Mouse (Mus musculus): Measurements from ENCODE around the gene Hspa12b. TPM values are rescaled to one million over a fixed set of nuclear protein-coding genes. Genes with fewer than 3 reads are reported as not detected.
"Not testable (repeated sequence)": the region's sequence is repeated elsewhere in the genome, so short reads cannot be mapped to it uniquely, and the experiment has no call there.

Hspa12b gene
- total RNA-seq (2022) = 10 to 100 TPM; 21.5 to 33.7 (median 31.0) TPM

DNA sequence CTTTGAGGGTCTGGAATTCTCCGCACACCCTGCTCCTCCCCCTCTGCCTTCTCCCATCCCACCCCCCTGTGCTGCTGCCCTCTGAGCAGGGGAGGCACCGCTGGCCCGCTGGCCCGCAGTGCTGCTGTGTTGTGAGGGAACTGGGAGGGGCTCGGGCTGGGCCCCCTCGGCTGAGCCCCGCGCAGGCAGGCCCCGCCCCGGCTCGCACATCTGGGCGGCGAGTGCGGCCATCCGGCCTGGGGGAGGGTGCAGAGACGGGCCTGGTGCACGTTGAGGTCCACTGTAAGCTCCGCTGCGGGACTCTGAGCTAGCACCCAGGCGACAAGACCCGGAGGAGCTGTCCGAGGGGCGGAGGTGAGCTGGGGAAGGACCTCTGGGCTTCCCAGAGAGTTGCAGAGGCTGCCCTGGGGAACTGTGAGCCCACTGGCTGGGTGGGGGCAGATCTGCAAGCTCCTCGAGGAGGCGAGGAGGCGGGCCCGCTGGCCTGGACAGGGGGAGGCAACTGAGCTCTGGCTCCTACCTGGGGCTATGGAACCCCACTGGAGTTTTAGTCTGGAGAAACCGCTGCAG, at the start of gene Hspa12b:
Gene Hspa12b, plus strand, starts transcription at position 120 of the 570 bp plus-strand sequence.
- peak; percentile 76 for DNase-seq (ENCODE audit: low spot score)

DNA sequence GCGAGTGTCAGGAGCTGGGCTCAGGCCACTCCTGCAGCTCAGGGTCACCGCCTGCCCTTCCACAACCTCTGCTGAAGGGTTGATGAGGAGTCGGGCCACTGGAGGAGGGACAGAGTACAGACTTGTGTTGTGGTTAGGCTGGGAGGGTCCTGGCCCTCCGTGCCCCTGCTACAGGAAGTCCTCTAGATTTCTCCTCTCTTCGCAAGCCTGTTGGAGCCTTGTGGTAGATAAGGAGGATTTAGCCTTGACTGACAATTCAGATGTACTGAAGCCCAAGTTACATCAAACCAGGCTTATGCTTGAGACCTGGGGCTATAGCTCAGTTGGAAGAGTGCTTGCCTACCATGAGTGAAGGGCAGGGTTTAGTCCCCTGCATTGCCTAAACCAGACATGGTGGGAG, 46.6 kb upstream of the Hspa12b start:
- DNase-seq (ENCODE audit: low spot score) = no peak

DNA sequence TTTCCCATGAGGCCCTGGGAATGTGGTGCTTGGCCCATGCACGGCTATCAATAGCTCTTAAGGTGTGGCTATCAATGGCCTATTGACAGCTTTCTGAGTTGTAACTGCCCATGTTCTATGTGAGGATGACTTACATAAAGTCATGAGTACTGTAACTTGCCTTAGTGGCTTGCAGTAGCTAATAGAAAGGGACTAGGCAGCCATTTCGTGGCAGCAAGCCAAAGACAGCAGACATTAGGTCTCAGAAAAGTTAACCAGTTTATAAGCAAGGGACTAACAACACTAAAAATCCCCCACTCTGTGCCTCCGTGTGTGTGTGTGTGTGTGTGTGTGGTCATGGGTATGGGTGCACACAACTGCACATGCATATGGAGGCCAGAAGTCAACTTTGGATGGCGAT, 42.9 kb upstream of the Hspa12b start:
- no peak for DNase-seq (ENCODE audit: low spot score)

DNA sequence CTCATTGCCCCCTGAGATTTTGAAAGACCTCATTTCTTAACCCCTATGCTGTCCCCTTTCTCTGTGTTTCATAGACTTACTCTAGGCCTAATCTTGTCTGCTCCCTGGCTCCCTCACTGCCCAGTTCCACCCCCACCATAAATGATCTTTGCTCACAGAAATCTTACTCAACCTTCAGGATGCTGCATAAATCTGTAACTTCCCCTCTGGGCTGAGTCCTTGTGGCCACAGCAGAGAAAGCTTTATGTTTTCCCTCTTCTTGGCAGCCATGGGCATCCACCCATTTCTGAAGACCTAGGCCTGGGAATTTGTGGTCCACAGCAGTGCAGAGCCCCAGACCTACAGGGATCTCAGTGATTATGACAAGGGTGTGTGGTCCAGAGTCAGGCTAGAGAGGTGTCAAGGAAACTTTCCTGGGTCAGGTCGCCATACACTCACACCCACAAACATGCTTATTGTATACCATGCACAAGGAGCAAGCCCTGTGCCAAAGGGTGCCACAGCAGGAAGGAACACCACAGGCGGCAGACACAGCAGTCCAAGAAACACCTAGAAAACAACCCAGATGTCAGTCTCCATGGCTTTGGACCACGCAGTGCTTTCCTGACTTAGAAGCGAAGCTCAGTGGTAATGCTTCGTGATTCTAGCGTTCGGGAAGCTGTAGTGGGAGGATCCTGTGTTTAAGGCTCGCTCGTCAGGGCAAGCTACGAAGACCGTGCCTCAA, 40.3 kb upstream of the Hspa12b start, which contains the start of gene Siglec1:
Gene Siglec1, minus strand, starts transcription at position 99 of the 724 bp plus-strand sequence.
- no peak for DNase-seq (ENCODE audit: low spot score)

DNA sequence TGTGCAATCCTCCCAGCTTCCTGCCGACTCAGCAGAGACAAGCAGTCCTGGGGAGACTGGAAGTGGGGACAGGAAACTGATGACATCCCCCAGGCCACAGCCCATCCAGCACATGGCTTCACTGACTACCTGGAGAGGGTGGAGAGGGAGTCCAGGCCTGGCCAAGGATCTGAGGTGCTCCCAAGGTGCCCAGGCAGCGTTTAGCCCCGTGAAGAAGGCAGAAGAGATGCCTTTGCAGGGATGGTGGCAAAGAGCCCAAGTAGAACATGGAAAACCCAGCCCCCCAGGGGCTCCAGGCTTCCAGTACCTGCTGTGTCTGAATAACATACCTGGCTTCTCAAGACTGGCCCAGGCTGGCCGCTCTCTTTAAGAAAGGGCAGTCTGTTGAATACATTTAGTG, 38.5 kb upstream of the Hspa12b start:
- DNase-seq (ENCODE audit: low spot score) = no peak

DNA sequence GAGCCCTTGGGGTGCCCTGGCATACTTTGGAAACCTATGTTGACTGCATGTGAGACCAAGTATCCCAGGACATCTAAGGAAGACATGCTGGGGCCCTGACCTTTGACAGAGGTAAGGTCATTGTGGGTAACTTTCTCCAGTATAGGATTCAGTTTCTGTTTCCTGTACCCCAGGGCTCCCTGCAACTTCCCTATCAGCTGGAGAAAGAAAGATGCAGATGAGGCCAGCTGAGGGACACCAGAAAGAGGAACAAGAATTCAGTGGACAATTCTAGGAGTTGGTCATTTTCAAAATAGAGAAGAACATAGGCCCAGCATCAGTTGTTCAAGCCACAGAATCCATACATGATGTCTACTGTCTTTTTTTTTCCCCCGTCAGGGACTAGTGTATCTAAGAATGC, 37.4 kb upstream of the Hspa12b start:
- no peak for DNase-seq (ENCODE audit: low spot score)

DNA sequence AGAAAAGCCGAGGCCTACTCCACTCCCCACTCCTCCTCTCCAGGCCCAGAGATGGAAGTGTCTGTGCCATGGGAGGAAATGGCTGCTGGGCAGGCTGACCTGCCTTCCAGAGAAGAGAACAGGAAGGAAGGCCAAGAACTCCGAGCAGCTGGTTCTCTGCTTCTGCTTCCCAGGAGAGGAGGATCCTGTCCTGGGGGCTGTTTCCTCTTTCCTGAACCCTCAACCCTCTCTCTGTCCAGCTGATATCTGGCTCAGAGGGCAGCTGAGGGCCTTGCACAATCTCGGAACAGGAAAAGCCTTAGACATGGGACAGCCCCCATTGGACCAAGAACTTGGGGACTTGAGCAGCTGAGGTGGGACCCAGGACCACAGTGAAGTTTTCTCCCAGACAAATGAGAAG, 36.2 kb upstream of the Hspa12b start:
- DNase-seq (ENCODE audit: low spot score) = peak; percentile 58

DNA sequence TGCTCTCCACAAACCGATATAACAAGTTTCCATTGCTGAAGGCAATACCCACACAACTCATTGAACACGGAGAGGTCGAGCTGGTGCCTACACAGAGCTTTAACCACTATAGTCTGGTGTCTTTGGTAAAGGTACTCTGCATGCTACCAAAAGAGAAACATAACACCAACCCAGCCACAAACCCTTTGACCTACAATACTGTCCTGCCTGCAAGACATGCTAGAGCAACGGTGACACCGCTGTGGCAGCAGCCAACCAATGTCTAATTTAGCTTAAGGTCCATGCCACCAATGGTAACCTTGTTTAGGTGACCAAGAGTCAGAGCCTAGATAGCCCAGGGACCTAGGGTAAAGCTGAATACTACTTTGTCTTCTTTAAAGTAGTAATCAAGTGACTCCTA, 33.5 kb upstream of the Hspa12b start:
- DNase-seq (ENCODE audit: low spot score) = no peak

DNA sequence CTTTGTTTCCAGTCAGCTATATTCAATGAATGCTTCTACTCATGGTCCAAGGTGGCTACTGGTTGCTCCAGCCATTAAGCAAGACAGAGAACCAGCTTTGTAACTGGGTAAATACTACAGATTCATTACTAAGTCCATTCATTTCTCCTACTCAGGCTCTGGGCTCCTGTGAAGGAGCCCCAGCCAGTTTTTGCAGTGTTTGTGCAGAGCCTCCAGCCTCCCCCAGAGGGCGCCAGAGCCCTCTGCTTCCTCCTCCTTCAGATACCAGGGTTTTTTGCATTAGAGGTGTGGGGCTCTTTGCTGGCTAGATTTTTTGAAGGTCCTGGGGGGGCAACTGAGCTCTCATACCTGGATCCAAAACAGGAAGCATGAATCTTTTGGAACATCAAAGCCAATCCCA, 32.3 kb upstream of the Hspa12b start:
- peak; percentile 84 for DNase-seq (ENCODE audit: low spot score)

DNA sequence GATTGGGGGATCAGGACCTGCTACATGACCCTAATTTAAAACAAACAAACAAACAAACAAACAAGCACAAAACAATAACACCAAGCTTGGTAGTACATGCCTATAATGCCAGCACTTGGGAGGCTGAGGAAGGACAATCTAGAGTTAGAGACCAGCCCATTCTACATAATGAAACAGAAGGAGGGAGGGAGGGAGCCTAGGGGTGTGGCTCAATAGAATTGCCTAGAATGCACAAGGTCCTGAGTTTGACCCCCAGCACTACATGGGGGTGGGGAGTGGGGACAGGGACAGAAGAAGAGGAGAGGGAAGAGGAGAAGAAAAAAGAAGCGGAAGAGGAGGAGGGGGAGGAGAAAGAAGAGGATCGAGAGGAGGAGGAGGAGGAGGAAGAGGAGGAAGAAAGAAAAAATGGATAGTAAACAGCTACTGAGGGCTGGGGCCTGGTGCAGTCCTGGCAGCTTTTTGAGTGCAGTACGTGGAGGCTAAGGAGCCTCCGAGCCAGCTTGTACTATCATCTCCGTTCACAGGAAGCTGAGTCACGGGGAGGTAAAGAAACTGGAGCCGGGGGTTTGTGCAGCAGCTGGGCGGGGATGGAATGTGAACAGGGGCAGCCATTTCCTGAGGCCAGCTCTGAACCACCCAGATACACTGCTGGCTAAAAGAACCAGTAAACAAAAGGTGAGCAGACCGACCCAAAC, 30.8 kb upstream of the Hspa12b start:
- peak; percentile 85 for DNase-seq (ENCODE audit: low spot score)

DNA sequence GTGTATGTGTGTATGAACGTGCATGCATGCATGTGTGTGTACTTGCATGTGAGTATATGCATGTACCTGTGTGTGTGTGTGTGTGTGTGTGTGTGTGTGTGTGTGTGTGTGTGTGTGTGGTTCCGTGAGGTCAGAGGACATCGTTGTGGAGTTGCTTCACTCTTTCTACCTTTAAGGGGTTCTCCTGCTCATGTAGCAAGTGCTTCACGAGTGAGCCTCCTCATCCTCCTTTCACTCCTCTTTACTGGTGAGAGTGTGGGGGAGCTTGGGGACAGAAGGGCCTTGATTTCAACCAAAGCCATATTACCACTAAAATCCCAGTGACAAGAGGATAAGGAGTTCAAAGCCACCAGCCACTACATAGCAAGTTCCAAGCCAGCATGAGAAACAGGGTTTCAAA, 30.0 kb upstream of the Hspa12b start:
- DNase-seq (ENCODE audit: low spot score) = no peak

DNA sequence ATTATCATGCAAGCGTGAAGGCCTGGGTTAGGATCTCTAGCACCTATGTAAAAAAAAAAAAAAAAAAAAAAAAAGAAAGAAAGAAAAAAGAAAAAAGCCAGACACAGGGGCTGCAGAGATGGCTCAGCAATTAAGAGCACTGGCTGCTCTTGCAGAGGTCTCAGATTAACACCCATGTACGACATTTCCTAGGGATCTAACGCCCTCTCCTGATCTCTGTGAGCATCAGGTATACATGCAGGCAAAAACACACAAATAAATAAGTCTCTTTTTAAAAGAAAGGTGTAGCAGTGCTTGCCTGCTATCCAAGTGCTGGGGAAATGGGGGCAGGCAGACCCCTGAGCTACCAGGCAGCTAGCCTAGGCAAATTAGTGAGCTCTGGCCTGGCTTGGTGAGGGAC, 25.6 kb upstream of the Hspa12b start:
- DNase-seq (ENCODE audit: low spot score) = no peak

DNA sequence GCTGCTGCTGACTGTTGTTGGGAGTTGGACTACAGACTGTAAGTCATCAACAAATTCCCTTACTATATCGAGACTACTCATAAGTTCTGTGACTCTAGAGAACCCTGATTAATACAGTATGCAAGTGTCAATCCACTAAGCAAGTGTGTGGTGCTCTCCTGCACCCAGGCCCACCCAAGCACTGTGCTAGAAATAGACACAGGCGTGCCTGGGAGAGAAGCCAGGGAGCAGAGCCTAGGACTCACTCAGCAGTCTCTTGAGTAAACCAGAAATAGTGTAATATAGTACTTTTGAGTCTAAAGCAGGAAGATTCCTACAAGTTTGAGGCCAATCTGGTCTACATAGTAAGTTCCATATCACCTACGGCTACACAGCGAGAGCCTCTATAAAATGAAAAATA, 23.1 kb upstream of the Hspa12b start:
- DNase-seq (ENCODE audit: low spot score) = no peak

DNA sequence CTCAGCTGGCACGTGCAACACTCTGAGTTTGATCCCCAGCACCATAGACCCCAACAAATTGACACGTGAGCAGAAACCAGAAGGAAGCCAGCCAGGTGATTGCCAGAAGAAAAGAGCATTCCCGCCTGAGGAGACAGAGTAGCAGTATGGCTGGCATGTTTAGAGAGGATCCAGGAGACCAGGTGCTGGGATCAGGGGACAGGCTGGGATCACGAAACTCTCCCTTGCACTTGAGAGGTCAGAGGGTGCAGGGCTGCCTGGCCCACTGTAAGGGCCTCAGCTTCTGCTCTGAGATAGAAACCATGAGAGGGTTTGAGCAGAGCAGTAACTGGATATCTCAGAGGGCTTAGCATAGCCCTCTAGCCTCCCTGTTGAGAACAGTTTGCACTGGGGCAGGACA, 22.0 kb upstream of the Hspa12b start:
- DNase-seq (ENCODE audit: low spot score) = not testable (repeated sequence)

DNA sequence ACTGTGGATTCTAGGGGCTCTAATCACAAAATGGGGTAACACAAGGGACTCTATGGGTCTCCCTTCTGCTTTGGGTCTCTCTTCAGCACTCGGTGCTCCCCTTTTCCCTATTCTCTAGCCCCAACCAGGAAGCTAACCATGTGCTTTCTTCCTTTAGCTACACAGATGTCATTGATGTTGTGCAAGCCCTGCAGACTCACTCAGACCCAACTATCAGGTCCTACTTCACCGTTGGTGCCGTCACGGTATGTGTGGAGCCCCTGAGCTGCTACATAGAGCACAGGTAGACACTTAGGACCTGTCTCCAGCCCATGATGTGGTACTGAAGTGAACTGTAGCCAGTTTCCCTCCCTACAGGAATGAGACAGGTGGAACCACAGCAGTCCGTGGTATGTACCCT, 21.1 kb upstream of the Hspa12b start:
- no peak for DNase-seq (ENCODE audit: low spot score)

DNA sequence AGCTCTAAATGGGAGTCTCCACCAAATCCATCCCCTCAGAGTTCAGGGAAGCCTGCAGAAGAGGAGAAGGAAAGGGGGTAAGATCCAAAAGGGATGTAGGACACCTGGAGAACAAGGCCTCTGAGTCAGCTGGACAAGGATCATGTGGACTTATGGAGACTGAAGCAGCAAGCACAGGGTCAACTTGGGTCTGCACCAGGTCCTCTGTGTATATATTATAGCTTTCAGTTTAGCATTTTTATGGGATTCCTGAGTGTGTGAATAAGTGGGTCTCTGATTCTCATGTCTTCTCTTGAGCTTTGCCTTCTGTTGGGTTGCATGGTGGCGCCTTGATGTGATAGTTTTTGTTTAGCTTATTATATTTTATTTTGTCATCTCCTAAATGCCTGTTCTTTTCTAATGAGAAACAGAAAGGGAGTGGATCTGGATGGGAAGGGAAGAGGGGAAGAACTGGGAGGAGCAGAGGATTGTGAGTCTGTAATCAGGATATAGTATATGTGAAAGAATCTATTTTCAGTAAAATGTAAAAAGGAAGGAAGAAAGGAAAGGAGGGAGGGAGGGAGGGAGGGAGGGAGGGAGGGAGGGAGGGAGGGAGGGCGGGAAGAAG, 8.0 kb upstream of the Hspa12b start:
- no peak for DNase-seq (ENCODE audit: low spot score)

DNA sequence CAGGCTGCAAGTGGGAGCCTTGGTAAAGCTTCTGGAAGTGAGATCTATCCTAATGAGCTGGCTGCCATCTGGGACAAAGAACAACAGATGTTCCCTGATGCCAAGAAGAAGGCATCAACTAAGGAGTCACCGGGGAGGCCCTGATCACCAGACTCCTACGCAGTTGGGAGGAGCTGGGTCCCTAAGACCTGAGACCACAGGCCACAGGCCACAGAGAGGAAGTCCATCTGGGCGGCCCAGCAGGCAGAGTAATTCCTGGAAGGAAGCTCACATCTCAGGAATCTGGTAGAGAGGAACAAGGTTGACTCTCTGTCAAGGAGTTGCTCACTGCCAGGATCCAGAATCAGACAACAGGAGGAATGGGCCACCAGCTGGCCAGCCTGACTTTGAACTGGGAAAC, 2.9 kb upstream of the Hspa12b start:
- DNase-seq (ENCODE audit: low spot score) = peak; percentile 76

DNA sequence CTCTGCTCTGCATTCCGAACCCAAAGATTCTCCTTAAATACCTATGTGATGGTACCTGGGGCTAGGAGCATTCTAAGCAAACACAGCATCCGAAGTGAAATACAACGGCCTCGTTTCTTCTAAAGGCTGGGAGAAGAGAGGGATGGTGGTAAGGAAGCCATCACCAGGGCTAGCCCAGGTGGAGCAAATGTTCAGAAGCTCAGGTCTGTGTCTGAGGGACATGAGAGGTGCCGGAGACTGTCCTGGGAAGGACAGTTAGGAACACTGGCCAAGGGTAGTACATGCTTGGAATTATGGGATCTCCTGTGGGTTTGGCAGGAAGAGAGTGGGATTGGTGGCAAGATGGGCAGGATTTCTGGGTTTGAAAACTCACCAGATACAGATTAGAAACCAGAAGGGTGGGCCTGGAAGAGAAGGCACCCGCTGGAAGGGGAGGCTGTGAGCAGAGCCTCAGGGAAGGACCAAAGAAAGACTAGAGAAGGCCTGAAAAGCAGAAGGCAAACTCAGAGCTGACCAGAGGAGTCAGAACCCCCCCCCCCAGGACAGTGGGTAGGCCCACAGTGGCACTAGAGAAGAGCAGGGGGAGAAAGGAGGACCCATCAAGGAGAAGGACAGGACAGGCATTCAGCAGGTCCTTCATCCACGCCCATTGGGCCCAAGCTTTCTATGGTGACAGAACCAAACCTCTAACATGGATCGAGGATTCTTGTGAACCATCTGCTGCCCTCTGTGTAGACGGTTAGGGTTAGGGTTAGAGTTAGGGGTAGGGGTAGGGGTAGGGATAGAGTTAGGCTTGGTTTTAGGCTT, 1.7 kb upstream of the Hspa12b start:
- no peak for DNase-seq (ENCODE audit: low spot score)

DNA sequence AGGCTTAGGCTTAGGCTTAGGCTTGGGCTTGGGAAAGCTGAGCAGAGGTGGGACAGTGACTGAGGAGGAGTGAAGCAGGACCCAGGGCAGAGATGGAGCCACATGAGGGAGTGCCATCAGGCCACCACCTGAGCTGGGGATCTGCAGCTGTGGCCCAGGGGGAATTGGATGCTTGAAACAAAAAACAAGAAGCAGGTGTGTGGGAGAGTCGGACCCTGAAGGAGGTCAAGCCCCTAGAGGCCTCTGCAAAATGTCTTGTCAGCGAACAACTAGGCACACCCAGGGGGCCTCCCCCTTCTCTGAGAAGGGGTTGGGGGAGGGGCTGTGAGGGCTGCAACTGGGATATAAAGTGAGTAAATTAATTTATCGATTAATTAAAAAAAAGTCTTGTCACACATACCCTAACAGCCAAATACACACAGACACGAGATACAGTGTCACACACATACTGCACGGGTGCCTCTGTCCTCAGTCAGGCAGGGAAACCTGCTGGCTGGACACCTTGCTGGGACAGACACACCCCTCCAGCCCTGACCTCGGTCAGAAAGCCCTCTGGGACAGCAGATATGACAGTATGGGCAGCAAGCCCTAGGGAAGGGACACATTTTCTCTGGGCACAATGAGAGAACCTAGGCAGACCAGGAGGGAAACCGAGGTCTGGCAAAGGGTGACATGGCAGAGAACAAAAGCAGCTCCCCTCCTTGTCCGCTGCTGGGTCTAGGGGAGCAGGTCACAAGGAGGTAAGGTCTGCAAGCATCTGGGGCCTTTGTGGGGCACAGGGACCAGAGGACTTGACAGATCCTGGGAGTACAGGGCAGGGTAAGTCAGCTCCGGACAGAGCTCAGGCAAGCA, 890 bp upstream of the Hspa12b start:
- no peak for DNase-seq (ENCODE audit: low spot score)

DNA sequence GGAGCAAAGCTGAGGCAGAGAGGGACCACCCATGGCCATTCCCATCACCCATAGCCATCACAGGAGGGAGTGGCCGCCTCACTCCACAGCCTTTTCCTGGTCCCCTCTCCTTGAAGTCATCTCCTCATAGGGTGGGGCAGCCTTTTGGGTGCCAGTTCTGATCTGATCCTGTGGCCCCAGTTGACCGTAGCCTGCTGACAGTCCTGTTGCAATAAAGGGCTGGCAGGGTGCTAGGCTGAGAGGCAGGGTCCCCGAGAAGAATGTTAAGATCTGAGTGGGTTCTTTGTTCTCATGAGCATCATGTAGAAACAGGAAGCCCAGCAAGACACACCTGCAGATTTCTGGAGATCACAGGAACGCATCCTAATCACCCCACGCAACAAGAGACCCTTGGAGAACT, 1.1 kb downstream of the Hspa12b start:
- DNase-seq (ENCODE audit: low spot score) = no peak

DNA sequence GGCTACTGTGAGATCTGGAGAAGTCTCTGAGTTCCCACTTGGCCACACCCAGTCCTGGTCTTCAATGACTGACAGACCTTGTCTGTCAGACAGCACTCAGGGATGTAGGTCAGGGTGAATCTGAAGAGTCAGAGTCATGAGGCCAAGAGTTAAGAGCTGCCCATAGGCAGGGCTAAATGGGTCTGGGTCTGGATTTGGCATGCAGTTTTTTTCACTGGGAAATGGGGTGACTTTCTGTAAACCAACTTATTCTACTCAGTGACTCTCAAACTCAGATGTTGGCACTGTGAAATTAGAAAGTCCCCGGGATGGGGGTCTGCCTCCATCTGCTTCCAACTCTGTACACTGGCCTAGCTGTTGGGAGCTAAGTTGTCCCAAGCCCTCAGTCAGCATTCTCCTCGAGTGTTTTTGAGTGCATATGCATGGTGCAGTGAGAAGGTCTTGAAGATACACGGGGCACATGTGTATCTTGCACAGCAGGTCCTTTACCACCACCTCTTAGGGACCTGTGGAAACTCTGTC, 1.6 kb downstream of the Hspa12b start:
- DNase-seq (ENCODE audit: low spot score) = no peak

Data from heart, adult 8-10 months (tissue).